Comparison of ENCODE assay signal across 1 mouse cellular context in the genomic region with DNA sequence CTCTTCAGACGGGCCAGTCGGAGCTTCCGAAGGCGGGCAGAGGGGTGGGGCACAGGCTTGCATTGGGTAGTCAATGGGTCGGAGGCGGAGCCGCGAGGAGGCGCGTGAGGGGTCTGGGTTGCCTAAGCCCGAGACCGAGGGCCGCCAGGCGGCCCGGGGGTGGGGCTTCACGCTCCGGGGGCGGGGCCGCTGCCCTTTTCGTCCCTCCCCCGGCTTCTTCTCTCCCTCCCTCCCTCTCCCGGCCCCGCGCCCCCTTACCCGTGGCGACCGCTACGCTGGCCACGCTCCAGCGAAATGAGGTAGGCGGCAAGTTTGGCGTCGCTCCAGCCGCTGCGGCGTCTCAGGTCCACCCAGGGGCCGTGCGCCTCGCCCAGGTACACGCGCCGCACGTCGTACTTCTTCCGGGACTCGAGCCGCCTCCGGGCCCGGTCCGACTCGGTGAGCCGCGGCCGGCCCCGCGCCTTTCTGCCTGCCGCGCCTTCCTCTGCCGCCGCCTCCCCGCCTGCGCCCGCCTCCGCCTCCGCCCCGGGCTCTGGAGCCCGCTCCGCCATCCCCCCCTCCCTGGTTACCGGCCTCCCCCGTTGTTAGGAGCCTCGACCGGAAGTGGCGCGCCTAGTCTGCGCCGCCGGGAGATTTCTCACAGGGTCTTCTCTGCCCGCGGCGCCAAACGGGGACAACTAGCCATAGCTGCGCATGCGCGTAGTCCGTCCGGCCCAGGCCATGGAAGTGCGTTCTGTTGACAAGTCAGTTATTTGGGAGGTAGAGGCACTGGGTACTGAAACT.
TF ChIP-seq lines count a peak whose summit lies in the region.

TSS of gene Gm49318 (minus strand) at position 469 of the 783 bp plus-strand sequence.
TSS of gene Zfp653 (minus strand) at position 586 of the 783 bp plus-strand sequence.

TF ChIP-seq in MEL, 35 proteins besides CTCF, POLR2A, EP300 and RAD21 (continued from another document):
- TF ChIP-seq JUND (IDR thresholded peaks at IDR 0.05; ENCODE audit: low read depth, low read length) (no peak), TBP (IDR thresholded peaks at IDR 0.05; ENCODE audit: low read depth, low read length) (peak; percentile 76), GABPA (IDR thresholded peaks at IDR 0.05; ENCODE audit: low read depth, low read length) (0 out of 2 replicates have a peak, but pooled peaks have one; percentile 46), BHLHE40 (IDR thresholded peaks at IDR 0.05; ENCODE audit: borderline replicate concordance, low read depth, low read length) (no peak), CHD2 (IDR thresholded peaks at IDR 0.05; ENCODE audit: low read length) (0 out of 2 replicates have a peak, but pooled peaks have one; percentile 19), USF1 (IDR thresholded peaks at IDR 0.05; ENCODE audit: low read depth, low read length) (peak; percentile 65), CHD1 (IDR thresholded peaks at IDR 0.05; ENCODE audit: low read depth, low read length) (no peak), ZNF384 (IDR thresholded peaks at IDR 0.05; ENCODE audit: low read depth, low read length) (no peak; the same call in 1 of the 2 replicates), GATA1 (IDR thresholded peaks at IDR 0.05; ENCODE audit: low read depth, low read length) (no peak), SIN3A (IDR thresholded peaks at IDR 0.05; ENCODE audit: low read length) (peak; percentile 99), MAX (IDR thresholded peaks at IDR 0.05; ENCODE audit: low read length) (peak; percentile 63), NRF1 (IDR thresholded peaks at IDR 0.05; ENCODE audit: insufficient read depth, low read depth, low read length, poor library complexity, severe bottlenecking) (peak; percentile 98; the same call in 1 of the 2 replicates), RCOR1 (IDR thresholded peaks at IDR 0.05; ENCODE audit: low read depth, low read length) (no peak), MXI1 (IDR thresholded peaks at IDR 0.05; ENCODE audit: low read depth, low read length) (peak; percentile 87), ELF1 (IDR thresholded peaks at IDR 0.05; ENCODE audit: low read depth, low read length) (peak; percentile 92), NELFE (IDR thresholded peaks at IDR 0.05; ENCODE audit: low read depth, low read length) (peak; percentile 95), MEF2A (IDR thresholded peaks at IDR 0.05; ENCODE audit: extremely low read depth, insufficient replicate concordance, low read depth, low read length, poor library complexity, severe bottlenecking) (no peak), SMC3 (IDR thresholded peaks at IDR 0.05; ENCODE audit: low read depth, low read length) (peak; percentile 20; the same call in 1 of the 2 replicates), USF2 (IDR thresholded peaks at IDR 0.05; ENCODE audit: borderline replicate concordance in 1 of 2, insufficient read depth in 1 of 2, low read depth in 1 of 2, low read length in 2 of 2) (no peak), ZMIZ1 (IDR thresholded peaks at IDR 0.05; ENCODE audit: low read depth, low read length) (peak; percentile 97), UBTF (IDR thresholded peaks at IDR 0.05; ENCODE audit: borderline replicate concordance, insufficient read depth, low read depth, low read length) (peak; percentile 84; the same call in 1 of the 2 replicates), MAZ (IDR thresholded peaks at IDR 0.05; ENCODE audit: low read depth, low read length) (peak; percentile 98), E2F4 (IDR thresholded peaks at IDR 0.05; ENCODE audit: borderline replicate concordance, low read depth, low read length) (peak; percentile 89; the same call in 1 of the 2 replicates)
